Mouse (Mus musculus) kidney, postnatal 36 days (tissue): ENCODE measurements around the gene Erc2.

Source experiments
- DNase-seq, 2 experiments: peaks; one replicate each; pipeline ENCODE4 v3.0.0; 2021 to 2022; ENCODE audit warnings: mixed read lengths in 2 of 2

The Erc2 gene

GRCm38 (mm10) chr14:28467956-28468355 is 845.7 kb downstream of the Erc2 start:
- DNase-seq = peak; percentile 16 to 44

- DNase-seq = no peak
Observed at GRCm38 (mm10) chr14:28469696-28470095, 847.5 kb downstream of the Erc2 start.

- no peak for DNase-seq
Observed at GRCm38 (mm10) chr14:28470212-28470611, 848.0 kb downstream of the Erc2 start.

DNA sequence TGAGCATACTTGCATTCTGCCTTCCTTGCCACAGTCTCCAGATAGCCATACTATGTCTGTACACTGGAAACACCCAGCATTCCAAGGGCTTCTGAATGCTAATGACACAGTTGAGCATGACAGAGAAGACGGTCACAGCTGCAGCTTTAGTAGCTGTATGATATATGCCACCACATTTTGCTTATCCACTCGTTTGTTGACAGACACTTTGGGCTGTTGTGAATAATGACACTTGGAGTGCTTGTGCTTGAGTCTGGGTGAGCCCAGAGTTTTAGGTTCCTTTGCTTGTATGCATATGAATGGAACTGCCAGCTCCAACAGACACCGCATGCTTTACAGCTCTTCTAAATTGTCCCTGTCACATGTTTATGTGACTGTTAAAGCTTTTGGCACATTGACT is 852.8 kb downstream of the Erc2 start:
- DNase-seq = no peak

GRCm38 (mm10) chr14:28475421-28475820 is 853.2 kb downstream of the Erc2 start:
- no peak for DNase-seq

- DNase-seq = no peak
Observed at GRCm38 (mm10) chr14:28476746-28477145, 854.5 kb downstream of the Erc2 start.

- DNase-seq = no peak
Observed at GRCm38 (mm10) chr14:28480866-28481265, 858.6 kb downstream of the Erc2 start.

GRCm38 (mm10) chr14:28493806-28494205 is 871.6 kb downstream of the Erc2 start:
- DNase-seq = no peak

DNA sequence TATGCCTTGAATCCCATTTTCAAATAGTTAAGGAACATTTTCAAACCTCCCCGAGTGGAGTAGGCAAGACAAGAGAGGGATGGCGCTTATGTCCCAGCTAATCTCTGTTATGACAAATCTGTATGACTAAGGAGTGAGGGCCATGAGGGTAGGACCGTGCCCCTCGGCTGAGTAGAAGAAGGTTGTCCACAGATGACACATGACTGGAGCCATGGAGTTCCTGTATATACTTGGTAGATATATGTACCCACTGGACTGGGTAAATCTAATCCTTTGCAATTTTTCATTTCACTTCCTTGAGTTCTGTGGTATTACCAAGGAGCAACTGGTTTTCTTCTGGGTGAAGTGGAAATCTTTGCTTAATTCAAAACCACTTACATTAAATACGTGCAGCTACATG is 872.0 kb downstream of the Erc2 start:
- DNase-seq = no peak

GRCm38 (mm10) chr14:28501216-28501878 is 879.1 kb downstream of the Erc2 start:
- peak in 1 of 2 experiments; percentile 9 for DNase-seq

DNA sequence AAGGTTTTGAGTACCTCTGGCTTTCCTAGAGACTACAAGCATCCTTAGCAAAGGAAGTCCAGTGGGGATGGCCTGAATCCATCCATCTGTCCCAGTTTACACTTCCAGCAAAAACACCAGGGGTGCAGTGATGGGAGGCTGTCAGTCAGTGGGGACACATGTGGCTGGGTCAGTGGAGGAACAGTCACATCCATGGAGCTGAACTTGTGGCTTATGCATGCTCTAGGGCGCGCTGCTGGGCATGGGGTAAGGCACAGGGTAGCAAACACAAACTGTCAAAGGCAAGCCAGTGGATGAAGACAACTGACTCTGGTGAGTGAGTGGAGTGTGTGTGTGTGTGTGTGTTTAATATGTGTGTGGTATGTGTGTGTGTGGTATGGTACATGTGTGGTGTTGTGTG is 881.0 kb downstream of the Erc2 start:
- DNase-seq = no peak

DNA sequence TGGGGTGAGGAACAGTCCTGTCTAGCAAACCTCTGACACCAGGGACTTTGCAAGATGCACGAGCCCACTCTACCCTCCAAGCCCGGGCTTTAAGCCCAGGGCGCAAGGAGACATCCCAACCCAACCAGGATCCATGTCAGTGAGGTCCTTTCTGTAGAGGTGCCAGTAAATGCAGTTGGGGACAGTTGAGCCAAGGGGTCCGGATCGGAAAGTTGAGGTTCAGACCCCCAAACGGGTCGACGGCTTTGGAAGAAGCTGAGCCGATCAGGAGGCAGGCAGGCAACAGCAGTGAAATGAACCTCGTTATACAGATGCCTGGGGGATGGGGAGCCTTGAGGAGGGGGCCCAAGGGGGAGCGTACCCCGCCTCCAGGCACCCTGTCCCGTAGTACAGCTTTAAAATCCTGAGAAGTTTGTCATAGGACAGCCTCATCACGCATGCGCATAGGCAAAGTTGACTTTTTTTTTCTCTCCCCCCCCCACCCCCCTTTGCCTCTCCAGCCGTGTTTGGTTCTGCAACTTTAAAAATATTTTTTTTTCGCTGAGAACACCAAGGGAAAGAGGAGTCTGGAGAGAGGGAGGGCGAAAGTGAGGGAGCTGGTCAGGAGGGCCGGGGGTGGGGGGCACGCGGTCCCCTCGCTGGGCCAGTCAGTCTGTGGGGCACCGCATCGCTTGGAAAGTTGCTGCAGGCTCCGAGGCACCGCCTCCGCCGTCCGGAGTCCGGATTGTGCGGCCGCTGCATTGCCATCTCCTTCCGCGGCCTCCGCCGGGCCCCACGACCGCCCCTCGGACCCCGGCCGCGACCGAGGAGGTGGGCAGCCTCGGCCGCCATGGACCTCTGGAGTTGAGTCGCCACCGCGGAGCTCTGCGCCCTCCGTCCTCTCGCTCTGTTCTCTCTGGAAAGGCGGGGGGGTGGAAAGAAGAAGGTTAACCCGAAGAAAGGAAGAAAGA is 882.1 kb downstream of the Erc2 start, which contains the start of gene Wnt5a:
Gene Wnt5a (plus strand): TSS at position 650 of the 950 bp plus-strand sequence.
- DNase-seq = peak; percentile 43 to 69

- peak; percentile 28 to 55 for DNase-seq
Observed at GRCm38 (mm10) chr14:28505051-28505585, 882.9 kb downstream of the Erc2 start.

DNA sequence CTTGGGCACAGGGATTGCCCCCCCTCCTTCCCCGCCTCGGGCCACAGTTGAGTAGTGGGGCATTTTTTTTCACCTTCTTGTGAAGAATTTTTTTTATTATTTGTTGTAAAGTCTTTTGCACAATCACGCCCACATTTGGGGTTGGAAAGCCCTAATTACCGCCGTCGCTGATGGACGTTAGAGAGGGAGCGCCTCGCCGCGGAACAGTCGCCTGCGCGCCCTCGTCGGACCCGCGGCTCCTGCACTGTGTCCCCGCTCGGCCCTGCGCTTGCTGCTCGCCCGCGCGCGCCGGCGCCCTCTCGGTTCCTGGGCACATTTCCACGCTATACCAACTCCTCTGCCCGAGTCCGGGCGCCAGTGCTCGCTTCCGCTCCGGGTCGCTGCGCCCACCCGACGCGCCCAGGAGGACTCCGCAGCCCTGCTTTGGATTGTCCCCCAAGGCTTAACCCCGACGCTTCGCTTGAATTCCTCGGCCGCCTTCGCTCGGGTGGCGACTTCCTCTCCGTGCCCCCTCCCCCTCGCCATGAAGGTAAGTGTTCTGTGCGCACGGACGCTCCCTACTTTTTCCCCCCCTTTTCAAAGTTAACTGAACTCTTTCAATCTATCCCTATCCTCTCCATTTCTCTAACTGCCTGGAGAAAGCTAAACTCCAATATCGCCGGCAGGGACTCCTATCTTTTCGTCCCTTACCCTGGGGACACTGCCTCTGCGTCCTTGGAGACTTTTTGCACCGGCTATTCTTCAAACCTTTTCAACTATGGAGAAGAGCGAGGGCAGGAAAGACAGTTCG is 883.6 kb downstream of the Erc2 start:
- DNase-seq = peak; percentile 37 to 73

- peak; percentile 35 to 76 for DNase-seq
Observed at GRCm38 (mm10) chr14:28506376-28506831, 884.2 kb downstream of the Erc2 start.

- peak; percentile 4 to 18 for DNase-seq
Observed at GRCm38 (mm10) chr14:28507011-28507410, 884.8 kb downstream of the Erc2 start.

- DNase-seq = peak; percentile 72 to 89
Observed at GRCm38 (mm10) chr14:28507471-28507870, 885.2 kb downstream of the Erc2 start.

- no peak for DNase-seq
Observed at GRCm38 (mm10) chr14:28508288-28509258, 886.3 kb downstream of the Erc2 start.

DNA sequence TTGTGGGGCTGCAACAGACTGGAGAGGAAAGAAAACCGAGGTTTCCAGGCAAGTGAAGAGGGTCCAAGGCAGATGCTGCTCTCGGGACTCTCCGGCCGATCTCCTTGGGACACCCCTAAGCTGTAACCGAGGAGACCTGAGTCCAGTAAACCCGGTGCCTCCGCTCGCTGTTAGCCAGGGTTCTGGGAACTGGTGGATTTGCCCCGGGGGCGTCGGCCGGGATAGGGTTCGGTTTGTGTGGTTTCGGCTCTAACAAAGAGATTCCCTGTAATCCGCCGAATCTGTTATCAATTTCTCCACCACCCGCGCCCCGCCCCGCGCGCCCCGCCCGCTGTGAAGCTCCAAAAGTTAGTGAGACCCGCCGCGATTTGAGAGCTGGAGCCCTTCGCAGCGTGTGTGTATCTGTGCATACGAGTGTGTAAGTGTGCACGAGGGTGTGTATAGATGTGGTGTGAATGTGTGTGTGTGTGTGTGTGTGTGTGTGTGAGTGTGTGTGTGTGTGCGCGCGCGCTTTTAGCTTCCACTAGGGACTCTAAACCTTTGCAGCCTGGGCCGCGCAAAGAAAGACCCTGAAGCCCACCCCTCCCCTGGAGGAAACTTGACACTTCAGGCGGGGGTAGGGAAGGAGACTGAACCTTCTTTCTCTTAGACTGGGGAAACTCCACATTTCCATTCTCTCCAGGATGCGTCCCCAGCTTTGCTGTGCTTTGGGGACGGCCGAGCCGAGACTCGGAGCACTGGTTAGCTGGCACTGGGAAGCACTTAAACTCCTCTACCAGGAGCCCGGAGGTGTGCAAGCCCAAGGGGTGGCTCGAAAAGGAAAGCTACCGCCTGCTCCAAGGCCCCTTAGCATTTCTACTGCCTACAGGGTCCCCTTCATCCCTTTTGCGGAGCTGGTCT is 887.5 kb downstream of the Erc2 start:
- peak in 1 of 2 experiments; percentile 31 for DNase-seq
